Mouse (Mus musculus) urinary bladder, postnatal 36 days (tissue): ENCODE data around the gene Ap2a1.
"Not testable (repeated sequence)": the region's sequence is repeated elsewhere in the genome, so short reads cannot be mapped to it uniquely, and the experiment has no call there.

Experiments used
- DNase-seq, 2 experiments: peaks; one replicate each; pipeline ENCODE4 v3.0.0; 2022; ENCODE audit warnings: low spot score in 2 of 2, mixed read lengths in 1 of 2

Ap2a1 gene

DNA sequence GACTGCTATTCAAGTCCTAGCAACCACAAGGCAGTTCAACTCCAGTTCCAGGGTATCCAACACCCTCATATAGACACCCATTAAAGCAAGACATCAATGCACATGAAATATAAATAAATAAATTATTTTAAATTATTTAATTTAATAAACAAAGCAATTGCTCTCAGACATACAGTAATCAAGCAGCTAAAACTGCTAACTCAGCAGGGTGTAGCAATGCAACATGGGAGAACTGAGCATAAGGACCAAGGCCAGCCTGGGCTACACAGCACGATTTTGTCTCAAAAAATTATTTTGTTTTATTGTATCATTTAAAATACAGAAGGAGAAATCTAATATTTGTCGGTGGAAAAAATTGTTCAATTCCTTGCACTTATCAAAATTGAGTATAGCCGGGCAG, 35.1 kb downstream of the Ap2a1 start:
- no peak for DNase-seq

DNA sequence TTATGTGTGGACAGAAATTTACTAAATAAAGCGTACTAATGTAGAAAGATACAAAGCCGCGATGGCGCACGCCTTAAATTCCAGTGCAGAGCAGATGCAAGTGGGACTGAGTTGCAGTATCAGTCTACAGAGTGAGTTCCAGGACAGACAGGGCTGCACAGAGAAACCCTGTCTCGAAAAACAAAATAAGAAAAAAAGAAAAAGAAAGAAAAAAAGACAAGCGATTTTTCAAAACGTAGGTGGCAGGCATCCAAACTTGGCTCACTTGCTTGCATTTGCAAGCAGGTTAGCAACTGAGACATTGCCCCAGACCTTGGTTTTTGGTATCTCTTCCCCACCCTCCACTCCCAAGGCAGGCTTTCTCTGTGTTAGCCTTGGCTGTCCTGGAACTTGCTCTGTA, 36.1 kb downstream of the Ap2a1 start:
- DNase-seq = no peak

- peak; percentile 83 to 86 for DNase-seq
Observed at GRCm38 (mm10) chr7:44892276-44892921, 36.9 kb downstream of the Ap2a1 start, which contains the start of gene Med25. Gene Med25 (minus strand): TSS chr7:44892712.

GRCm38 (mm10) chr7:44891611-44892010, 37.7 kb downstream of the Ap2a1 start:
- DNase-seq = no peak

GRCm38 (mm10) chr7:44890737-44891136, 38.6 kb downstream of the Ap2a1 start:
- no peak for DNase-seq

GRCm38 (mm10) chr7:44890180-44890579, 39.1 kb downstream of the Ap2a1 start:
- no peak for DNase-seq

DNA sequence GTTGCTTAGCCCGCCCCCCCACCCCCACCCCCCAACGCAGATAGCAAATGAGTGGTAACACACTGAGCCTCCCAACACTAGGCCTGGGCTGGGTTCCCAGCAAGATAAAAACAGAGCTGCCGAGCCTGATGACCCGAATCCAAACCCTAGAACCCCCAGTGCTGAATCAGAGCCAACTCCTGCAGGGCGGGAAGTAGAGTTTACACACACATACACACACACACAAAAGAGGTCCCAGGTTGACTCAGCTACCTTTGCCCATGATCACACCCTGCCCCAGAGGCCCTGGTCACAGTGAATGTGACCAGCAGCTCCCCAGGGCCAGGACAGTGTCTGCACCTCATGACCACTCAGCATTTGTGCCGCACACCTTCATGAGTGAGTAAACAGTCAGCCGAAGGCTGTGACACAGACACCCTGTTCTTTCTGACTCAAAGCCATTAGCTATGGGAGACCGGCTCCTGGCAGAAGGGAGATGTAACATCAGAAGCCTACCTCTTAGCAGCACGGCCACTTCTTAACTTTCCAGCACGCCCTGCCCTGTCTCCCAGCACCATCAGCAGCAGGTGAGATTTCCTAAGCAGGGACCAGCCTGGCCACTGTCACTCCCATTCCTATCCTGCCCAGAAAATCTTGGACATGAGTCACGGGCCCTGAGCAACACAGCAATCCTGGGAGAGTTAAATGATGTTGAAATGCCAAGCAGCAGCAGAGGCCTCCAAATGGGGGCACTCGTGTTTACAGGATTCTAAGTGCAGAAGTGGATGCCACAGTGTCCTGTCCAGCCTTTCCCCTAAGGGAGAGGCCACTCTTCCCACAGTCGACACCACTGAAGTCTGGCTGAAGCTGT, 40.8 kb downstream of the Ap2a1 start:
- DNase-seq = no peak

GRCm38 (mm10) chr7:44886964-44887363, 42.3 kb downstream of the Ap2a1 start:
- DNase-seq = no peak

GRCm38 (mm10) chr7:44884637-44885036, 44.7 kb downstream of the Ap2a1 start:
- DNase-seq = no peak

DNA sequence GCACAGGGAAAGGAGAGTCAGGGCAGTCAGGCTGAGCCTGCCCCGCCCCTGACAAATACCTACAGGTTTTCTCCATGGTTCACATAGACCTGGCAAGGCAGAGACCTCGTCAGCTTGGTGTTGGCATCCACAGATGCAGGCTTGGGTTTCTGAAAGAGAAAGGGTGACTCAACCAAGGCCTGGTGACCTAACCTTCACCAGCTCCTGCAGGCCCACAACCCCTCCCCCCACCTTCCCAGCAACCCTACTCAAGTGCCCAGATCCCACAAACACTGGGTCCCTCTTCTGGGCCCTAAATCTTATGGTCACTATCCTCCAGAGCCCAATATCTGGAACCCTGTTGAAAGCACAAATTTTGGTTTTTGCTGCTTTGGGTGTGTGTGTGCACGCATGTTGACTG, 46.3 kb downstream of the Ap2a1 start:
- no peak for DNase-seq

DNA sequence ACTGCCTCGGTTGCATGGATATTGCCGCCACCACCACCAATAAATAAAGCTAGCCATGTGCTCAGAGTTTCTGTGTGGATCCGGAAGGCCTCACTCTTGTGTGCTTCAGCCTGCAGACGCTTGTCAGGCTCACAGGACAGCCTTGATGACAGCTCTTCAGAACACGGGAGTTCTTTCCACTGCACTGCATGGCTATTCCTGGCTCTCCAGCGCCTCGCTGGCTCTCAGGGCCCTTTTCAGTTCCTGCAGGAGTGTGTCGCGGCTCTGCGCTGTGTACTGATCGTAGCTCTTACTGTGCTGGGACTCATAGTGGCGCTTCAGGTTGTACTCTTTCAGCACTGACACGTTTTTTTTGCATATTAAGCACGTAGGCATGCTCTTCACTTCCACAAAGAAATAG, 51.5 kb downstream of the Ap2a1 start:
- DNase-seq = no peak

- not testable (repeated sequence) for DNase-seq
Observed at GRCm38 (mm10) chr7:44871774-44872173, 57.5 kb downstream of the Ap2a1 start.

GRCm38 (mm10) chr7:44871181-44871580, 58.1 kb downstream of the Ap2a1 start:
- DNase-seq = no peak

DNA sequence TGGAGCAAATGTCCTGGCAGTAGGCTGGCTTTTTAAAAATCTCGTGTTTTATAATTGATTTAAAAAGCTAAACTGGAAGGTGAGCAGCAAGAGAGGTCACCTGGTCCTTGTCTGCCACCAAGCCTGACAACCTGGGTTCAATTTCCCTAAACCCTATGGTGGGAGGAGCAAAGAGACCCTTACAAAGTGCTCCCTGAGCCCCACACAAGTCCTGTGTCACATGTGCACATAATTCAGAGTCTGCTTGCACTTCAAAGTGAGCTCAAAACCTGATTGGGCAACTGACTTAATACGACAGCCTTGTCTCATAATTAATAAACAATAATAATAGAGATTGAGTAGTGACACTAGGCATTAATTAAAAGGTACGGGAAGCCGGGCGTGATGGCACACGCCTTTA, 58.7 kb downstream of the Ap2a1 start:
- no peak for DNase-seq

DNA sequence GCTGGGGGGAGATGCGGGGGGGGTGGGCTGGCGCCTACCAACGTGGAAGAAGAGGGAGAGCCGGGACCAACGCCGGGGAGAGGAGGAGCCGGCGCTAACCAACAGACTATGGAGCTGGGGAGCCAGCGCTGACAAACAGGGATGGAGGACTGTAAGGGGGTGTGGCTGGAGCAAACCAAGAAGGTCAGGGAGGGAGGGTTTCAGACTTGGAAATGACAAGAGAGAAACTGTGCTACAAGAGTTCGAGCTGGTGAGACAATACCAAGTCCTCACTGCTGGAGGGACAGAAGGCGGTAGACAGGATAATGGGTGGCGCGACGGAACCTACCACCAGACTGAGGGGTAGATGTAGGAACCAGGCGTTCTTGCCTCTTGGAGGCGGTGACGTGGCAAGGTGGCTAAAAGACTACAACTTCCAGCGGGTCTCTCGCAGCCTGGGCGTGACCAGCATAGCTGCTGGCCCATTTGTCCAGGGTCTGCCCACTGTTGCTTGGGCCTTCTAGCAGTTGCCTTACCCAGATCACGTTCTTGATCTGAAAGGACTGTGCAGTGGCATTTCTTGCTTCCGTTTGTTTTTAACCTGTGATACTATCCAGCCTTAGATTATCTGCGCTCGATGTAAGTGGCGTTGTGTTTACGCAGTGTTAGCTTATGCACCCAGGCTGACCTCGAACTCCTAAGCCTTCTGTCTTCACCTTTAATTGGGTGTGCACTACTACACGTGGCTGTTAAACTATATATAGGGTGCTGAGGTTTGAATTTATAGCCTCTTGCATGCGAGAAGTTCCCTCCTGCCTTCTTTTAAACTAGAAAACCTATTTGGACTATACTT, 59.4 kb downstream of the Ap2a1 start, which contains the start of gene Ptov1:
Gene Ptov1 (minus strand): TSS at position 92 of the 832 bp plus-strand sequence.
- DNase-seq = peak; percentile 86 to 91

DNA sequence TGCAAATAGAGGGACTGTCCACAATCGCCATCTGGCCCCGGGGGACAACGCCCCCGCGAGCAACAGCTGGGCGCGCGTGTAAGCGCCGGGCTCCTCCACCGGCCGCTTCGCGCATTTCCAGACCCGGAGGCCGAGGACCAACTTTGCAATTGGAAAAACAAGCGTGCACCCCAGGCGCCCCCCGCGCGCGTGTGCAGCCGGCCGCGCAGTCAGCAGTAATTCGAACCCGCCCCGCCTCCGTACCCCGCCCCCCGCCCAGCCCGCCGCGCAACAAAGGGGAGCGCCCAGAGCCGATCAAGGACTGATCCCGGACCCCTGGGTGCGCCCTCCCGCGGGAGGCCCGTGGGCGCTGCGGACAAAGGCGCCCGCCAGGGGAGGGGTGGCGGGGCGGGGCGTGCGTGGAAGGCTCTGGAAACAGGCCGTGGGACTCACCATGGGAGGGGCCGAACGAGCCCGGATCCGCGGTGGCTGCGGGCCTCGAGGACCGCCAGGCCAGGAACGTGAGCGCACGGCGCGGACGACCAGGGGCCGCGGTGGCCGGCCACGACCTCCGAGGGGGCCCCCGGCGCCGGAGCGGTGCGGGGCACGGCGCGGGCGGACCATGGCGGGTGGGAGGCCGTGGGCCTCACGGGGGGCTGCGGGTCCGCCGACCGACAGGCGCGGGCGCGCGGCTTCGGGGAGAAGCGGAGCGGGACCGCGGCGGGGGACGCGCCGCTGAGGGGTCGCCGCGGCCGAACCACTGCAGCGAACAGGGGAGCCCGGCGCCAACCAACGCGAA, 60.2 kb downstream of the Ap2a1 start:
- peak; percentile 61 to 75 for DNase-seq

DNA sequence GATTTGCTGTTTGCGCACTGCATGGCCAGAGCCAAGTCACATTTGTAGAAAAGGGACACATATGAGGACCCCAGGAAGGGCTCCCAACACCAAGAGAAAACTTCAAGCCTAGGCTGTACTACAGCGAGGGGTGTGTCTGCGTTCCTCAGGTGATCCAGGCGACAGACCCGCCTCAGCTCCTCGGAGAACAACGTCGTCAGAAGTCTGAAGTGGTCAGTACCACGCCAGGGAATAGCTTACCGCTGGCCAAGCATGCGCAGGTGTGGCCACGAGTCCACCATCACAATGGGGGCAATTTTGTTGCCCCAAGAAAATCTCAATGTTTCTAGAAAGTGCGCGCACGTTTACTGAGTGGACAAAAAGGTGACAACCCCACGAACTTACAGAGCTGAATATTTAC, 60.8 kb downstream of the Ap2a1 start:
- no peak for DNase-seq

DNA sequence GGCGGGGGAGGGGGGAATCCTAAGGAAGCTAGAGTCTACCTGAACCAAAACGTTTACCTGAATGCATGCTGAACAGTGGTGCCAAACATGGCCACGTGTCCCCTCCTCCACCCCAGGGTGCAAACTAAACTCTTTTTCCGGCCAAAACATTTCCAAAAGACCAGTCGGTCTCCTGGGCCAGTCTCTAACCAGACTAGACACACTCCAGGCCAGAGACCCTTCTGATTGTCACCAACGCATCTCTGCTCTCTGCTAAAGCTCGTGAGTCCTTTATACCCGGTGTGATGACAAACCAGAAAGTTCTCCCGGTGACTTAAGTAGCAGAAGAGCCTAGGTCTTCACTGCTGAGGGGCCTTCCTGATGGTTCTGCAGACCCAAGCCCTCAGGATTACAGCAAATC, 61.5 kb downstream of the Ap2a1 start:
- no peak for DNase-seq

GRCm38 (mm10) chr7:44867010-44867702, 62.1 kb downstream of the Ap2a1 start:
- DNase-seq = no peak

DNA sequence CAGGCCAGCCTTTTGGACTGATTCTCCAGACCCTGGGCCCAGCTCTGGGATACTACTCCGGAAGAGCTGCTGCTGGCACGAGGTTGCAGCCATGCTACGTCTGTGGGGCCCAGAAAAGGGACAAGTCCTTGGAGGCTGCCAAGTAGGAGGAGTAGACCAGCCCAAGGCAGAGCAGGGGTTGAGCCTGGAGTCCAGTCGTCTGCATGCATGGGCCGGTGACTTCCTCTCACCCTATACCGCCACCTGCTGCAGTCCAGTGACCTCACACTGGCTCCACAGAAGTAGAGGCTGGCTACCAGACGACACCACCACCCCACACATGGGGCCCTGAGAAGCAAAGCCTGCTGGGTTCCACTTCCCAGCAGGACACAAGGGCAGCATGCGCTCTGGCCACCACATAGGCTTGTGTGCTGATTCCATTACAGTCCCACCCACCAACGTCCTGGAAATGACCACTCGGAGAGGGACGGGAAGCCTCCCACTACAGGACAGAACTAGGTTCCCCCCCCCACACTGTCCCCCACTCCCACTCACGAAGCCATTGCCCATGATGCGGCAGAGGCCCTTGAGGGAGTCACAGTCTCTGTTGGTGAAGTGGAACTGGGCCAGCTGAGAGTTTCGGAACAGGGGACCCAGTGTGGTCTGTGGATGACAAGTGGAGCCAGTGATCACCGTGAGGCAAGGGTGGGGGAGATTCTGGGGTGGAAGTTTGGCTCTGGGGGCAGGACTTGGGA, 62.9 kb downstream of the Ap2a1 start:
- DNase-seq = peak in 1 of 2 experiments; percentile 66
